Mouse (Mus musculus) c-Kit-positive CD71-negative TER-119-negative erythroid progenitor cells, embryonic 14.5 days (primary cell): ENCODE data around the gene Hsp90aa1.
"Not testable (repeated sequence)": the region's sequence is repeated elsewhere in the genome, so short reads cannot be mapped to it uniquely, and the experiment has no call there.

ENCODE experiments used
- DNase-seq: peaks from one replicate; pipeline ENCODE4 v3.0.0-alpha.2; 2013; ENCODE audit warnings: low read depth

The Hsp90aa1 gene

DNA sequence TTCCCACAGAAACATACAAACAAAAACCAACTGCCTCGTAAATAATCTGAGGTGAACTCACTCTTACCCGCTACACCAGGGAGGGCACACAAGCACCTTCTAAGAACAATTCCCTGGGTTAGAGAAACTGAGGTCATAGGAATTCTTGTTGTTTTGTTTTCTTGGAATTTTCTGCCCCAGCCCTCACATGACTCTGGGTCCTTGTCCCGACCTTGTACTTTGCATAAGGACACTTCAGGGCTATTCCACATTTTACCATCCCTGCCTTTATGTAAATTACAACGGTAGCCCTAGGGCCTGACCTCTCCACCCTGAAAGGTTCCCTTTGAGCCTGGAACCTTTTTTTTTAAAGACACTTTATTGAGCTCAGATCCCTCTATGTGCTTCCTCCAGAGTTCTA lies at the start of gene Hsp90aa1:
Hsp90aa1 (minus strand) TSS at position 173 of the 400 bp plus-strand sequence.
- DNase-seq = no peak

DNA sequence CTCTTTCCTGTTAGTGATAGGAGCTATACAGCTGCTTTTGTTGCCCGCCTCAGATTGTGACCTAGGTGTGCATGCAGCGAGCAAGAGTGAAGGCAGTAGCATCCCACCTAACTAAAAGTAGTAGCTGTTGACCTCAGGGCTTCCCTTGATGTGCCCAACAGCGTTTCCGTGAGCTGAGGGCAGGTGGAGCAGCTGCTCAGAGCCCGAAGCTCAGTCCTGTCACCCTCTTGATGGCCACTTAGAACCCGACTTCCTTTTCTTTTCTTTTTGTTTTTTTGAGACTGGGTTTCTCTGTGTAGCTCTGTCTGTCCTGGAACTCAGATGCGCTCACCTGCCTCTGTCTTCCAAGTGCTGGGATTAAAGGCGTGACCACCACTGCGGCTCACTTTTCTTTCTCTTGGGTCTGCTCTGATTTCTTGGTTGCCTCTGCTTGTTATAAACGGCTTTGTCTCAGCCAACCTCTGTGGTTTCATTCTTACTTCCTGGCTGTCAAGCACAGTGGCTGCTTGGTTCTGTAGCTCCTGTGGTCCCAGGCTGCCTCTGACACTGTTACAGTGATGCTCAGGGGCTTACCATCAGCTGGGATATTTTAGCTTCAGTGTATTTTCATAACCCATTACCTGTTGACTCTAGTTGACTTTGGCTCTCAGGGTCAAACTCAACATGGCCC lies 48.4 kb upstream of the Hsp90aa1 start:
- no peak for DNase-seq

DNA sequence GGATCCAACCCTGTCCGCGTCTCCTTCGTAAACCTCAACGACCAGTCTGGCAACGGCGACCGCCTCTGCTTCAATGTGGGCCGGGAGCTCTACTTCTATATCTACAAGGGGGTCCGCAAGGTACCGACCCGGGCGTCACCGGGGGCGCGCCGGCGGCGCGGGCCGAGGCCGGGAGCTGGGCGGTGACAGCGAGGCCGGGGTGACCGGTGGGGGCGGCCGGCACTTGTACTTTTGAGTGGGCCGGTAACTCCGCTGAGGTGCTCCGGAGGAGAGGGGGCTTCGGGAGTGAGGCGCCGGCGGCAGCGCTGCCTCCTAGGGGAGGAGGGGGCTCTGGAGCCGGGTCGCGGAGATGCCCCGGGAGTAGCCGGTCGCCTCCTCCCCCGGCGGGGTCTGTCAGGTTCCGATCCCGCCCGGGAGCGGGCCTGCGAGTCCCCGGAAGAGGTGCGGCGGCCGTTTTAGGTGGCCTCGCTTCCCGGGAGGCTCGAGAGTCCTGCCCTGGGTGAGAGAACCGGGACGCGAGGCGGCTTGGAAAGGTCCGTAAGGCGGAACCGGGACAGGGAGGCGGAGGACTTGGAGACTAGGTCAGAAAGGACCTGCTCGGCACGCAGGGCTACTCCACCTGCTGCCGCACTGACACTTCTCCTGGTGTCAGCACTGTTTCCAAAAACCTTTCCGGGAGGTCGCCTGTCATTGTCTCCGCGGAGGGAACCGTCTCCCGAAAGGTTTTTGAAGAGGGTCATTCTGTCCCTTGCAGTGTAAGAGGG lies 35.8 kb upstream of the Hsp90aa1 start:
- no peak for DNase-seq

DNA sequence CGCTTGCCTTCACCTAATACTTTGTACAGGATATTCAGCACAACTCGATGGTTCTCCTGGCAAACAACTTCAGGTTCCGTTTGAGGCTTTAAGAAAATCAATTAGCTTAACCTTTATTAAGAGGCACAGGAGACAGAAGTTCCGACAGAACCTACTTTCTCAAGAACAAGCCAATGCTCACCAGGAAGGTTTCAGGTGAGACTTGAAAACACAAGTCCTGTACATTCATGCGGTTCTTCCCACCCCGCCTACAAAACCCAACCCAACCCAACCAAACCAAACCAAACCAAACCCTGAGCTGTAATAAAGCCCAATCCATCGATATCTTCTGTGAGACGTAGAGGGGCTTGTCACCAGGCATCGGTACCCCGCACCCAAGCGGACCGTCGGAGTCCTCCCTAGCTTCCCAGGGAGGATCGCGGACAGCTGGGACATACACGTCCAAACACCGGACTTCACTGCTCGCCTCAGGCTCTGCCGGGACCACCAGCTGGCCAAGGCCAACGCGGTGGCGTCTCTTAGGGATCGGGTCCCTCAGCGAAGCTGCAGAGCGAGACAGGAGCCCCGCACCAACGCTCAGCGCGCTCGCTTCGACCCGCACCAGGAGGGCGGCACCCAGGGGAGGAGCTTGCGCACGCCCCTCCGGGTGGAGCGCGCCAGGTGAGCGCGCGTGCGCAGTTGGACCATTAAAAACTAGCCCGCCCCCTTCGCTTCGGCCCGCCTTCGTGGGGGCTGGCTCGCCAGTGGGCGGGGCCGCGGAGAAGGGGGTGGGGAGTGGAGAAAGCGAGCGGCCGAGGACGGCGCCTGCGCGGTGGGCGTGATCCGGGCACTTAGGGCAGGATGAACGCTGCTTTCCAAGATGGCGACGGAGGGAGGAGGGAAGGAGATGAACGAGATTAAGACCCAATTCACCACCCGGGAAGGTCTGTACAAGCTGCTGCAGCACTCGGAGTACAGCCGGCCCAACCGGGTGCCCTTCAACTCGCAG lies 34.9 kb upstream of the Hsp90aa1 start, which contains the start of gene Wdr20:
Wdr20 (plus strand) TSS at position 775 of the 988 bp plus-strand sequence.
- peak; percentile 92 for DNase-seq

DNA sequence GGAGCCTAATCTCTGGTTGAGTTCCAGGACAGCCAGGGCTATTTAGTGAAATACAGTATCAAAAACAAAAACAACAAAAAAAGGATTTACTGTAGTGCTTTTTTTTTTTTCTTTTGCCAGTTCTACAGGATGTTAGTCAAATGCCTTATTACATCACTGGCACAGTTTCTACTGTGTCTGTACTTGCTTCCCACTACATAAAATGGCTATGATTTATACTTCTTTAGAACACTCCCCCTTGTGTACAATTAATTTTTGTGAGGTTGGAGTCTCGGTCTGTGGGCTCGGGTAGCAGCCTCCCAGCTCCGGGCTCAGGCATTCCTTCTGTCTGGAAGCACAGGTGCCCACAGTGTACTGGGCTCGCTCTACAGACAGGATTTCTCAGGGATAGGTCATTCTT lies 34.1 kb upstream of the Hsp90aa1 start:
- DNase-seq = no peak

- DNase-seq = not testable (repeated sequence)
Measured at GRCm38 (mm10) chr12:110733254-110733653, 30.7 kb upstream of the Hsp90aa1 start.

GRCm38 (mm10) chr12:110726428-110726827 lies 23.9 kb upstream of the Hsp90aa1 start:
- DNase-seq = no peak

GRCm38 (mm10) chr12:110725489-110725888 lies 23.0 kb upstream of the Hsp90aa1 start:
- no peak for DNase-seq

DNA sequence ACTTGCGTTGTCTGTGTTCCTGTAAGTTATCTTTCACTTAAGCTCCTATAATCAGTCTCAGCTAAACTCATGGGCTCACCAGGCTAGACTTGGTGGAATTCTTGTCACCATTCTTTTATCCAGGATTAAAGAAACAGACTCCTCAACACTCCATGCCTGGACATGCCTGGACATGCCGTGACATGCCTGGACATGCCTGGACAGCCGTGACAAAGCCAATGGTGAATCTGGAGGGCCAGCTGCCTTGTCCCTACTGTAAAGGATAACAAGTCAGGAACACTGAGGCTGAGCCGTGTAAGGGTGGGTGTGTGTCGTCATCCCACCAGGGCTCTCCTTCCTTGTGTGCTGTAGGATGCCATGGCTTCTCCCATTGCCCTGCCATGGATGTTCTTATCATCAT lies 22.5 kb upstream of the Hsp90aa1 start:
- no peak for DNase-seq

- DNase-seq = no peak
Measured at GRCm38 (mm10) chr12:110716004-110716403, 13.5 kb upstream of the Hsp90aa1 start.

GRCm38 (mm10) chr12:110714215-110714614 lies 11.7 kb upstream of the Hsp90aa1 start:
- DNase-seq = no peak

GRCm38 (mm10) chr12:110713784-110714183 lies 11.3 kb upstream of the Hsp90aa1 start:
- no peak for DNase-seq

DNA sequence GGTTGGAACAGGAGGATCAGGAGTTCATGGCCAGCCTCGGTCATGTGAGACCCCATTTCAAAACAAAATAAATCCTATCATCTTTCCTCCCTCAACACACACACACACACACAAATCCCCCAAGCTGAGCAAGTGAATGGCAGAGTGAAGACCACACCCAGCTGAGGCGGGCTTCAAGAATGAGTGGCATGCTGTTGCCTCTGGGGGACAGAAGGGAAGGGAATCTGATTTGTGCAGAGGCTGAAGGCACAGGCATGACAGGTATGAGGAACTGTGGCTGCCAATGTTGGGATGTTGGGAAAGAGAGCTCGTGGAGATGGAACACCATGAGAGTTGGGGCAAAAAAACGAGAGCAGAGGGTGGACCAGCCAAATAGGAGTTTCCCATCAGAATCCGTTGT lies 8.7 kb upstream of the Hsp90aa1 start:
- DNase-seq = no peak

GRCm38 (mm10) chr12:110707451-110707850 lies 4.9 kb upstream of the Hsp90aa1 start:
- DNase-seq = no peak

DNA sequence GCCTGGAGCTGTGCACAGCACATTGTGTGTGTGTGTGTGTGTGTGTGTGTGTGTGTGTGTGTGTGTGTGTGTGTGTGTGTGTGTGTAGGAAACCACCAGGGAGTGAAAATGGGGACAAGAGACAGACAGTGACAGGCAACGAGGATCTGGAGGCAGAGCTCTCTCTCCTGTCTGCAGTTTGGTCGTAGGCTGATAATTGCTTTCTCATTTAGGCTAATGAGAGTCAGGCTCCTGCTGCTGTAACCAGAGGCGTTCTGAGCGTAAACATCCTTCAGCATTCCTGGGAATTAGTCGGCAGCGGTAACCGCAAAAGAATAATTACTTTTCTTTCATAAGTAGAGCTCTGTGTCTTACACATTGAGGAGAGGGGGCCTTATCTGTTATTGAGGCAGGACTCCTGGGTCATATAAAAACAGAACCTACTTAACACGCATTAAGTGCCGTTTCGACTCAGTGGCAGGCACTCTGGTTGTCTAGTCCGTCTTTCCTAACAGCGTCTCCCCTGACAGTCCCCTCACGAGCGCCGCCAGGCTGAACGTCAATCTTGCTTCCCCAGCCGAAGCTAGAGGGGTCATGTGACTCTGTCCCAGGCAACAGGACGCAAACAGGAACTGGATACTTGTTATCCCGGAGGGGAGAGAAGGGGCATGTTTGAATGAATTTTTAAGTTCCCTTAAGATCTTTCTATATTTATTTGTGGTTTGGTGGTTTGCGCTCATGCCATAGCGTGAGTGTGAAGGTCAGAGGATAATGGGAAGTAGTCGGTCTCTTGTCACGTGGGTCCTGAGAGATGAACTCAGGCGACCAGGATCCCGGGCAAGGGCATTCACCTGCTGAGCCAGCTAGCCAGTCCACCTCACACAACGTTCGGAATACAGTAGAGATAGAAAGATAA lies 4.1 kb upstream of the Hsp90aa1 start:
- peak; percentile 70 for DNase-seq

GRCm38 (mm10) chr12:110705419-110705818 lies 2.9 kb upstream of the Hsp90aa1 start:
- DNase-seq = not testable (repeated sequence)

GRCm38 (mm10) chr12:110703682-110704081 lies 1.2 kb upstream of the Hsp90aa1 start:
- DNase-seq = no peak

DNA sequence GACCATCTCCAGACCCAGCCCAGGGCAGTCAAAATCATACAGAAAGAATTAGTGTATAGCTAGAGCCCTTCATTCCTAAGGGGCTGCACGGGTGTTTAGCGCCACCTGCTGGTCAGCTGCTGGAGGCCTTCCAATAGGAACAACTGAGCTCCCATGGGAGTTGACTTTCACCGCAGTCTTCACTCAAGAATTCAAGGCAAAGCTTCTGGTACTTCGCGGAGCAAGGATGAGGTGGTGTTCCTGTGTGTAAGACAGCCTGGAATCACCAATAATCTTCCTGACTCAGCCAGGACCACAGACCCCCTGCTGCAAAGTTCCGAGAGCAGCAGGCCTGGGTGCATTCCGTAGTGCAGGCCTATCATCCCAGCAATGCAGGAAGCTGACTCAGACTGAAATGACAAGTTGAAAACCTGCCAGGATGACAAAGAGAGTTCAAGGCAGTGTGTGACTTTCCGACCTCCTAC lies 512 bp upstream of the Hsp90aa1 start:
- peak; percentile 77 for DNase-seq

DNA sequence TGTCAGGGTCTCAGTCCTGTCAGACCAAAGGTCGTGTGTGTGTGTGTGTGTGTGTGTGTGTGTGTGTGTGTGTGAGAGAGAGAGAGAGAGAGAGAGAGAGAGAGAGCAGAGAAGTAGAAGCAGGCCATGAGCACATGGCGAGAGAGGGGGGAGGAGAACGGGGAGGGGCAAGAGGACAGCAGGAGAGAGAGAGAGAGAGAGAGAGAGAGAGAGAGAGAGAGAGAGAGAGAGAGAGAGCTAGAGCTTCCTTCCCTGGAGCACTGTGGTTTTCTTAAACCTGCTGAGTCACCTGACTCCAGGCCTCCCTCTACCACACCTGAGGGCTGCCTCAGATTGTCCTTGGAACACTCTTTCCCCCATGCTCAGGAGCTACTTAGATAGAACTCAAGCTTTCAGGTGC lies 1.2 kb downstream of the Hsp90aa1 start:
- not testable (repeated sequence) for DNase-seq

DNA sequence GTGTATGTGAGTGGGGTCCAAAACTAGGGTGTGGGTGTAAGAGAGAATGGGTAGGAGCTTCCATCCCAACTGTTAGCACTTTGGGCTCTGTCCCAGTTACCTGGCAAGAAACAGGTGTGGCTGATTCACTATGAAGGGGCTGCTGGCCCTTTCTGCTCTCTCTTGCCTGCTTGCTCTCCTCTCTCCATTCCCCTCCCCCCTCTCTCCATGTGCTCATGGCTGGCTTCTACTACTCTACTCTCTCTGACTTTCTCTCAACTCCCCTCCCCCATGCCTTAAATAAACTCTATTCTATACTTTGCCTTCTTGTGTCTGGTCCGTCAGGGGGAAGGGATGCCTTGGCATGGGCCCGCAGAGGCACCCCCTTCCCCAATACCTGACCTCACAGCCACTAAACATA lies 1.8 kb downstream of the Hsp90aa1 start:
- no peak for DNase-seq

GRCm38 (mm10) chr12:110699171-110699547 lies 3.4 kb downstream of the Hsp90aa1 start:
- DNase-seq = no peak
